Mouse (Mus musculus): ENCODE results near the gene Crk. TPM values are rescaled to one million over a fixed set of nuclear protein-coding genes. Genes with fewer than 3 reads are reported as not detected.

Gene Crk
- polyA plus RNA-seq, 1 experiment from 2014 or later: 130 TPM

DNA sequence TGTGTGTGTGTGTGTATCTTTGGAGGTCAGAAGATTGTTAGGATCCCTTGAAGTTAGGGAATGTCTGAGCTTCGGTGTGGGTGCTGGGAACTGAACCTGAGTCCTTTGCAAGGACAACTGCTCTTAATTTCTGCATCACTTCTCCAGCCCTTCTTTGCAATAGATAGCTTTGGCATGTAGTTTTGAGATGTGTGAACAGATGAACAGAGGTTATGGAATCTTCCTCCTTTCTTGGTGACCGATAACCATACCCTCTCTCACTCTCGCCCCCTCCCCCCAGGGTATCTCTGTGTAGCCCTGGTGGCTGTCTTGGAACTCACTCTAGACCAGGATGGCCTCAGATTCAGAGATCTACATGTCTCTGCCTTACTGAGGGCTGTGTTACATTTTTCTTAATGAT, 65.7 kb downstream of the Crk start:
- peaks cover 22% of the 10 kb centered on the region for H3K4me1 ChIP-seq (replicated peaks; ENCODE audit: control insufficient read depth, insufficient read depth, low read length)
- no peak overlapping the region for H3K27ac ChIP-seq (ENCODE audit: low read length)
- 95% methylated on average over 3 of the region's 3 CpGs for WGBS
- no peak overlapping the region for H3K4me3 ChIP-seq (replicated peaks; ENCODE audit: low read length)
- no peak overlapping the region for H3K4me2 ChIP-seq (ENCODE audit: low read length)
- H3K36me3 ChIP-seq (ENCODE audit: control insufficient read depth, insufficient read depth): peaks cover 2% of the 10 kb centered on the region; the same call in 1 of the 2 replicates
- no peaks in the 10 kb centered on the region for H3K27me3 ChIP-seq (replicated peaks; ENCODE audit: control insufficient read depth, insufficient read depth, low read length)
- ATAC-seq: no peak
- H3K9me3 ChIP-seq (ENCODE audit: control insufficient read depth, low read length): 0 out of 2 replicates have a peak, but pooled peaks cover 4% of the 10 kb centered on the region
- H3K9ac ChIP-seq (replicated peaks; ENCODE audit: low read depth, low read length): no peak overlapping the region

DNA sequence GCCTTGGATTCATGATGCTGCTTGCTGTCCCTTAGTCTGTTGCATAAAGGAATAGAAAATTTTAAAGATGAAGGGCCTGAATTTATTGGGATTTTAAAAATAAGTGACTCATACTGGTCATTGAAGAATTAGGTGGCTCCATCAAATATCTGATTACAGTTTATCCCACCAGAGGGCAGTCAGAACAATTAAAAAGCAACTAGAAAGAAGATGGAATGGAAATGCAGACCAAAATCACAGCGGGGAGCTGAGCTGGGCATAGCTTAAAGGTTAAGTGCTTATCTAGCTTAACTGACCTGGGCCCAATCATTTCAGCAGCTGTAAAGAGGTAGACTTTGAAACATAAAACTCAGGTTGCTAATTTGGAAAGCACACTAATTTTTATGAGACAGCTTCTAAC, 71.5 kb downstream of the Crk start:
- no peak overlapping the region for H3K27ac ChIP-seq (ENCODE audit: low read length)
- H3K36me3 ChIP-seq (ENCODE audit: control insufficient read depth, insufficient read depth): no peaks in the 10 kb centered on the region
- no peak for ATAC-seq
- H3K9me3 ChIP-seq (ENCODE audit: control insufficient read depth, low read length): no peaks in the 10 kb centered on the region
- H3K4me3 ChIP-seq (replicated peaks; ENCODE audit: low read length): no peak overlapping the region
- 79% methylated on average over 1 of the region's 1 CpGs for WGBS
- no peak overlapping the region for H3K9ac ChIP-seq (replicated peaks; ENCODE audit: low read depth, low read length)
- no peak overlapping the region for H3K4me2 ChIP-seq (ENCODE audit: low read length)
- no peaks in the 10 kb centered on the region for H3K27me3 ChIP-seq (replicated peaks; ENCODE audit: control insufficient read depth, insufficient read depth, low read length)
- H3K4me1 ChIP-seq (replicated peaks; ENCODE audit: control insufficient read depth, insufficient read depth, low read length): peaks cover 24% of the 10 kb centered on the region

DNA sequence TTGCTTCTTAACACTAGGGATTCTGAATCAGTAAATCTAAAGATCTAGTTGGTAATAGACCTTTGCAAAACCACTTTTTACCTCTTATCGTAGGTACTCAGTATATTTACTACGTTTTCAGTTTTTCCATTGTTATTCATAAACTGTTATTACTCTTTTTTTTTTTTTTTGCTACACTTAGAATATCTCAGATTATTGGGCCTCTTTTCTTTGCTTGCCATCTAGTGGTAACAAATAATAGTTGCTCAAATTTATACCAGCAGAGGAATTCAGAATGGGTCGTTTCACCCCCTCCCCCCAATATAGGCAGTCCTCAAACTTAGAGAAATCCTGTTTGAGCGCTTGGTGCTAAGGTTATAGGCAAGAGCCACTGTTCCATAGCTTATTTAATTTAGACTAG, 72.0 kb downstream of the Crk start:
- H3K4me3 ChIP-seq (replicated peaks; ENCODE audit: low read length): no peak overlapping the region
- H3K27ac ChIP-seq (ENCODE audit: low read length): no peak overlapping the region
- no peaks in the 10 kb centered on the region for H3K9me3 ChIP-seq (ENCODE audit: control insufficient read depth, low read length)
- no peak overlapping the region for H3K4me2 ChIP-seq (ENCODE audit: low read length)
- H3K27me3 ChIP-seq (replicated peaks; ENCODE audit: control insufficient read depth, insufficient read depth, low read length): no peaks in the 10 kb centered on the region
- peaks cover 24% of the 10 kb centered on the region for H3K4me1 ChIP-seq (replicated peaks; ENCODE audit: control insufficient read depth, insufficient read depth, low read length)
- H3K9ac ChIP-seq (replicated peaks; ENCODE audit: low read depth, low read length): no peak overlapping the region
- no peaks in the 10 kb centered on the region for H3K36me3 ChIP-seq (ENCODE audit: control insufficient read depth, insufficient read depth)
- ATAC-seq: no peak
- WGBS: 78% methylated on average over 4 of the region's 4 CpGs

Other genes with a start within 250 kb of the Crk start
- not detected in 2 replicates for gene Serpinf2, start 239.7 kb upstream of the Crk start, polyA plus RNA-seq (2015; fragmentation: Nextera tagmentation; extraction: Ambion mirVana)
- gene Wdr81, start 224.5 kb upstream of the Crk start, polyA plus RNA-seq (2015; fragmentation: Nextera tagmentation; extraction: Ambion mirVana): 9.2 and 10.0 TPM in 2 replicates
- gene Tlcd2, start 217.5 kb upstream of the Crk start, polyA plus RNA-seq (2015; fragmentation: Nextera tagmentation; extraction: Ambion mirVana): 1.4 and 1.6 TPM in 2 replicates
- gene Prpf8, start 192.4 kb upstream of the Crk start, polyA plus RNA-seq (2015; fragmentation: Nextera tagmentation; extraction: Ambion mirVana): 54.8 and 58.5 TPM in 2 replicates
- gene Rilp, start 169.2 kb upstream of the Crk start, polyA plus RNA-seq (2015; fragmentation: Nextera tagmentation; extraction: Ambion mirVana): 1.2 and 1.3 TPM in 2 replicates
- 3.6 and 4.2 TPM in 2 replicates for gene Scarf1, start 165.7 kb upstream of the Crk start, polyA plus RNA-seq (2015; fragmentation: Nextera tagmentation; extraction: Ambion mirVana)
- 12.5 and 16.4 TPM in 2 replicates for gene Slc43a2, start 147.6 kb upstream of the Crk start, polyA plus RNA-seq (2015; fragmentation: Nextera tagmentation; extraction: Ambion mirVana)
- gene Pitpna, start 91.2 kb upstream of the Crk start, polyA plus RNA-seq (2015; fragmentation: Nextera tagmentation; extraction: Ambion mirVana): 86.1 and 90.2 TPM in 2 replicates
- 54.4 and 59.3 TPM in 2 replicates for gene Inpp5k, start 48.3 kb upstream of the Crk start, polyA plus RNA-seq (2015; fragmentation: Nextera tagmentation; extraction: Ambion mirVana)
- gene Myo1c, start 28.8 kb upstream of the Crk start, polyA plus RNA-seq (2015; fragmentation: Nextera tagmentation; extraction: Ambion mirVana): 11.3 and 11.9 TPM in 2 replicates
- gene Ywhae, start 53.6 kb downstream of the Crk start, polyA plus RNA-seq (2015; fragmentation: Nextera tagmentation; extraction: Ambion mirVana): 1,407 and 1,506 TPM in 2 replicates
- 2.3 and 3.0 TPM in 2 replicates for gene Doc2b, start 116.8 kb downstream of the Crk start, polyA plus RNA-seq (2015; fragmentation: Nextera tagmentation; extraction: Ambion mirVana)